Mouse (Mus musculus) MEL (cell line): ENCODE data around the gene Anks1.

Experiments used
- CTCF ChIP-seq, 3 experiments: IDR thresholded peaks in 2 of 3; conservative IDR thresholded peaks in 1 of 3; 2 replicates each; pipeline ENCODE4 v1.5.1; 2011 to 2012; ENCODE audit warnings: low read length in 3 of 3, low read depth in 2 of 3, mild to moderate bottlenecking in 2 of 3, improper control_type of control experiment in 1 of 3, inconsistent platforms in 1 of 3, mixed read lengths in 1 of 3, moderate library complexity in 1 of 3; ENCODE audit not compliant: control insufficient read depth in 1 of 3, insufficient read depth in 1 of 3, poor library complexity in 1 of 3, severe bottlenecking in 1 of 3
- POLR2A ChIP-seq, 2 experiments: IDR thresholded peaks; 2 replicates each; pipeline ENCODE4 v1.6.1; 2011 to 2012; ENCODE audit warnings: low read length in 2 of 2, mild to moderate bottlenecking in 2 of 2, control low read depth in 1 of 2, improper control_type of control experiment in 1 of 2, low read depth in 1 of 2, moderate library complexity in 1 of 2; ENCODE audit not compliant: control insufficient read depth in 1 of 2, insufficient read depth in 1 of 2, poor library complexity in 1 of 2
- POLR2AphosphoS2 ChIP-seq: IDR thresholded peaks from 2 replicates; pipeline ENCODE4 v1.6.1; 2011; ENCODE audit warnings: low read length, improper control_type of control experiment
- SMC3 ChIP-seq: IDR thresholded peaks from 2 replicates; pipeline ENCODE4 v1.6.1; 2011; ENCODE audit warnings: low read depth, low read length, improper control_type of control experiment
- TAL1 ChIP-seq: IDR thresholded peaks from 2 replicates; pipeline ENCODE4 v1.6.1; 2012; ENCODE audit warnings: mild to moderate bottlenecking, inconsistent platforms, low read length, moderate library complexity, mixed read lengths
- ZC3H11A ChIP-seq: IDR thresholded peaks from 2 replicates; pipeline ENCODE4 v1.6.1; 2012; ENCODE audit warnings: low read depth, mild to moderate bottlenecking, inconsistent platforms, low read length, improper control_type of control experiment
- ZMIZ1 ChIP-seq: IDR thresholded peaks from 2 replicates; pipeline ENCODE4 v1.6.1; 2012; ENCODE audit warnings: low read depth, mild to moderate bottlenecking, inconsistent platforms, low read length, improper control_type of control experiment, moderate library complexity

DNA sequence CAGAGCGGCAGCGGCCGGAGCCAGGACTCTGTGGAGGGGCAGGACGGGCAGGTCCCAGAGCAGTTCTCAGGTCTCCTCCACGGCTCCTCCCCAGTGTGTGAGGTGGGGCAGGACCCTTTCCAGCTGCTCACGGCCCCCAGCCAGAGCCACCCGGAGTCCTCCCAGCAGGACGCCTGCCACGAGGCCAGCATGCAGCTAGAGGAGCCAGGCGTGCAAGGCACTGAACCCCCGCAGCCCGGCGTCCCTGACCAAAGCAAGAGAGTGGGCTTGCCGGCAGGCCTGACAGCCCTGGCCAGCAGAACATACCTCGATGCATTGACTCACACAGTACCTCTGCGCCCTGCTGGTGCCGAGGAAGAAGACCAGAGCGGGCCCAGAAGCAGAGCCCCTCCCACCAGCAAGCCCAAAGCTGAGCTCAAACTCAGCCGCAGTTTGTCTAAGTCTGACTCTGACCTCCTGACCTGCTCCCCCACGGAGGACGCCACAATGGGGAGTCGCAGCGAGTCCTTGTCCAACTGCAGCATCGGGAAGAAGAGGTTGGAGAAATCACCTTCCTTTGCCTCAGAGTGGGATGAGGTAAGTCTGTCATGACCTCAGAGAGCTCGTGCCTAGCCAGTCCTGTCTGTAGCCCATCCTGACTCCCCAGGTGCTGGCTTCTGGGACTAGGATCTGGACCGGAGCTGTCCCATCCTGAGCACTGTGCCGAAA, 98.9 kb downstream of the Anks1 start:
- TF ChIP-seq POLR2AphosphoS2: no peak
- no peak for TF ChIP-seq CTCF (IDR thresholded peaks at IDR 0.05 in 2 of 3, conservative IDR thresholded peaks at IDR 0.05 in 1 of 3; ENCODE audit: control insufficient read depth in 1 of 3, insufficient read depth in 1 of 3, low read depth in 2 of 3, low read length in 3 of 3, poor library complexity in 1 of 3, severe bottlenecking in 1 of 3)
- no peak for TF ChIP-seq POLR2A (IDR thresholded peaks at IDR 0.05; ENCODE audit: control insufficient read depth in 1 of 2, insufficient read depth in 1 of 2, low read depth in 1 of 2, low read length in 2 of 2, poor library complexity in 1 of 2)
- TF ChIP-seq ZC3H11A: no peak
- no peak for TF ChIP-seq ZMIZ1
- TF ChIP-seq SMC3: no peak
- TF ChIP-seq TAL1: no peak
